Mouse (Mus musculus): ENCODE measurements around the gene Ccl12. TPM values are rescaled to one million over a fixed set of nuclear protein-coding genes. Genes with fewer than 3 reads are reported as not detected.
A peak's percentile ranks its signal among the peaks of the same experiment; 100 is the strongest.

The Ccl12 gene
- total RNA-seq, 2 experiments from 2014 or later: 0.67 TPM; not detected in 1

DNA sequence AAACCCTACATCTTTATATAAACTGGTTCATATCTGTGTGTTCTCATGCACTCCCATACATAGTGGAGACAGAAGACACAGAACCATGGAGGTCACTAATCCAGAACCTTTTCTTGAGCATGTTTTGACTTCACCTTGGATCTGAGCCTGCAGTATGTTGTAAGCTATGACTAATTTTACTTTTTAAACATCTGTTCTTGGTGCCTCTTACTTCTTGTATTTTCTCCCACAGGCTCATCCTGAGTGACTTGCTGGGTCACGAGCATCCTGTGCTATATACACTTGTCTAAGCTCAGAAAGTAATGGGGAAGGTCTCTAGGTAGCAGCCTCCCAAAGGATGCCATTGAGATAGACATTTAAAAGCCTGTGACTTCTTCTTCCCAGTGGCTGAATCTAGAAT lies 31.3 kb downstream of the Ccl12 start:
- intact Hi-C loops (cut with DNase I): no loop called here
- no peak for DNase-seq

DNA sequence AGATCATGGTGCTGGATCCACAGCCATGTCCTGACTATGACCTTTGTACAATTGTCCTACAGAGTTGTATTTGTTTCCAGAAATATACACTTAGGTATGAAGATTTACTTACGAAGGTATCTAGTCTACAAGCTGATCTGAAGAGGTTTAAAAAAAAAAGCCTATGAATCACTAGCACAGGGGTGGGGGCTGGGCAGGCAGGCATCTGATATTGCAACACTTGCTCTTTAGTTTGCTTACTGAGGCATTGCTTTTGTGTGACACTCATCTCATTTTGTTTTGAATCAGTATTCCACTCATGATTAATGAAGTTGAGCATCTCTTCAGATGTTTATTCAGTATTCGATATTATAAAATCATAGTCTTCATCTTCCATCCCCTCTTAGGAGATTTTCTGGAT lies 34.6 kb downstream of the Ccl12 start:
- no peak for DNase-seq
- intact Hi-C loops (cut with DNase I): no loop called here

DNA sequence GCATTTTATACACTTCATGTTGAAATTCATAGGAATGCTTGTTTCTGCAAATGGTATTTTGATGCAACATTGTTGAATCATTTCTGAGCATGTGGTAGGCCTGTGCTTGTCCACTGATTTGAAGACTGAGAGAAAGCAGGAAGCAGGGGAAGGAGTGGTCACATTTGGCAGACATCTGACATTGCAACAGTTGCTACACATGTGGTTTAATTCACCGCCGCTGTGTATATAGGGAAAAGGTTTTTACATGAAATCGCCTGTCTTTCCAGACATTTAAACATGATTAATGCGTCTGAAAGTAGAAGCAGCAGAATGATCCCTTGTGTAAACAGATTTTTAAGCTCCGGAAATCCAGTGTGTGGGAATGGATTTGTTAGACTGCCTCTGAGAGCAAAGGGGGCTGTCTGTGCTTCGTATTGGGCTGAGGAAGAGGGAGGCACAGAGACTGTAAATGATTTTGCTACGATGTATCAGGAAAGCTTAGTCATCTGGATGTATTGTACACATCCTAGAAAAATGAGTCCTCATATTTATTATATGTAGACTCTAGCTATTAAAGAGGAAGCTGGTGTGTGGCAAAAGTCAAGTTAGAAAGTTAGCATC lies 37.9 kb downstream of the Ccl12 start:
- intact Hi-C loops (cut with DNase I): no loop called here
- DNase-seq: peak in 1 of 2 experiments; percentile 7

Other genes starting within 250 kb of the Ccl12 start
- under 1 TPM; 0.07 TPM for gene 5530401A14Rik, start 241.2 kb upstream of the Ccl12 start, total RNA-seq (2021)
- not detected for gene Asic2, start 133.4 kb upstream of the Ccl12 start, total RNA-seq (2021)
- 1 to 10 TPM; 1.2 to 1.7 TPM for gene Ccl2, start 66.3 kb upstream of the Ccl12 start, total RNA-seq (2021)
- gene Gm17268, start 63.3 kb upstream of the Ccl12 start, total RNA-seq (2021): not detected
- gene Ccl7, start 56.1 kb upstream of the Ccl12 start, total RNA-seq (2021): under 1 TPM; 0.39 to 0.48 TPM
- under 1 TPM; 0.54 to 0.79 TPM for gene Ccl11, start 44.0 kb upstream of the Ccl12 start, total RNA-seq (2021)
- not detected for gene Ccl8, start 13.3 kb downstream of the Ccl12 start, total RNA-seq (2021)
- not detected for gene Ccl1, start 203.8 kb downstream of the Ccl12 start, total RNA-seq (2021)

All from heart, postnatal 14 days (tissue).